Mouse (Mus musculus) liver, adult 2 months (tissue): ENCODE results near the gene Arhgef40. TPM values are rescaled to one million over a fixed set of nuclear protein-coding genes. Genes with fewer than 3 reads are reported as not detected.

Experiments
- DNase-seq: peaks from one replicate; pipeline ENCODE4 v3.0.0-alpha.2; 2011; ENCODE audit warnings: low read depth, low spot score; ENCODE audit errors: extremely low read depth
- H3K27ac ChIP-seq: fragments of 200-500 bp; replicated peaks from 2 replicates; pipeline ENCODE4 v1.5.1; 2012; ENCODE audit warnings: low read depth, mild to moderate bottlenecking, control low read depth, inconsistent platforms, low read length; ENCODE audit not compliant: insufficient read depth
- H3K27me3 ChIP-seq: fragments of 200-500 bp; 2 replicates; pipeline ENCODE4 v1.6.1; 2012; ENCODE audit warnings: mild to moderate bottlenecking, moderate library complexity, low read length, inconsistent platforms; ENCODE audit not compliant: control insufficient read depth, insufficient read depth
- H3K36me3 ChIP-seq: fragments of 200-500 bp; 2 replicates; pipeline ENCODE4 v1.6.1; 2012; ENCODE audit warnings: low read length, inconsistent platforms; ENCODE audit not compliant: control insufficient read depth, insufficient read depth
- H3K4me1 ChIP-seq: fragments of 200-500 bp; 2 replicates; pipeline ENCODE4 v1.6.1; 2011; ENCODE audit warnings: low read length; ENCODE audit not compliant: control insufficient read depth, insufficient read depth
- H3K4me3 ChIP-seq: fragments of 200-500 bp; 2 replicates; pipeline ENCODE4 v1.5.1; 2011; ENCODE audit warnings: low read depth, mild to moderate bottlenecking, control low read depth, low read length, moderate library complexity; ENCODE audit not compliant: insufficient read depth
- H3K79me2 ChIP-seq: fragments of 200-500 bp; 2 replicates; pipeline ENCODE4 v1.6.1; 2012; ENCODE audit warnings: inconsistent platforms, mild to moderate bottlenecking, low read length, moderate library complexity; ENCODE audit not compliant: control insufficient read depth, insufficient read depth
- H3K9ac ChIP-seq: fragments of 200-500 bp; 2 replicates; pipeline ENCODE4 v1.6.1; 2012; ENCODE audit warnings: low read depth, mild to moderate bottlenecking, control low read depth, inconsistent platforms, low read length
- CTCF ChIP-seq: fragments of 200-500 bp; IDR thresholded peaks from 2 replicates; pipeline ENCODE4 v1.5.1; 2011; ENCODE audit warnings: low read depth, low read length, control low read depth
- POLR2A ChIP-seq: fragments of 200-500 bp; IDR thresholded peaks from 2 replicates; pipeline ENCODE4 v1.6.1; 2011; ENCODE audit warnings: low read length, control low read depth; ENCODE audit not compliant: insufficient read depth; ENCODE audit errors: extremely low read depth
- WGBS: fragments of 180-500 bp; shearing (Covaris S2); methylation state at CpG from one replicate; pipeline ENCODE4 v1.1.7; 2018; 5-methylcytosine and 5-hydroxymethylcytosine counted together
- polyA plus RNA-seq: library from polyadenylated mRNA; depleted of rRNA; stranded (reverse); fragments of >200 nt; gene quantifications from 2 replicates; pipeline ENCODE4 v1.2.3, GENCODE M21; 2012
- total RNA-seq: library from RNA; depleted of rRNA; stranded (reverse); fragments of >200 nt; gene quantifications from 2 replicates; pipeline ENCODE4 v1.2.3, GENCODE M21; 2014

Arhgef40 gene
- total and polyA plus RNA-seq, 2 experiments: 6.1 to 16.1 TPM

DNA sequence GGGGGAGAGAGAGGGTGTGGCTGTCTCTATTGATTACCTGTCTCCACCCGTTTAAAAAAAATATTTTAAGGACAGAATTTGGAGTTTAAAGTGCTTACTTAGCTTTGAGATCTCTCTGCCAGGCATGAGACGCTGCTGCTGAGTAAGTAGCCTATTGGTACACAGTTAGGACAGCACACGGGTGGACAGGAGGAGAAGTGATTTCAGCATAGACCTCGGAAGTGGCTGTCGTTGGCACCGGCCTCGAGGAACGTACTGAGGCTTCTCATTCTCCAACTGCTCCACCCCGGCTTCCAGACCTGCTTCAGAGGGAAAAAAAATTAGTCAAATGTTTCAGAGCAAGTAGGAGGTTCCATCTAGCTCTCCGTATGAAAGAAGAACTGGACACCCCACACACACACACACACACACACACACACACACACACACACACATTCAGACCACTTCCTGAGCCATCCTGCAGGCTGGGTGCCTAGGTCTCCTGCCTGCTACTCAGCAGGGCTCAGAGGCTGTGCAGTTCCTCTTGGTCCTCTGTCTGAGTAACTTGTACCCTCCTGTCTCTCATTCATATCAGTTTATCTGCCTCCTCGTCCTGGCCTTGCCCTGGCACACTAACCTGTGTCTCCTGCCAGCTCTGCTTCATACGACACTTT, 10.8 kb downstream of the Arhgef40 start:
- H3K79me2 ChIP-seq: no peaks in the 10 kb centered on the region
- 59% methylated on average over 12 of the region's 12 CpGs for WGBS
- no peak overlapping the region for H3K4me3 ChIP-seq
- no peaks in the 10 kb centered on the region for H3K27me3 ChIP-seq
- no peak for DNase-seq
- no peak overlapping the region for H3K9ac ChIP-seq
- H3K36me3 ChIP-seq: no peaks in the 10 kb centered on the region
- TF ChIP-seq CTCF (no peak), POLR2A (no peak)
- H3K27ac ChIP-seq: no peak overlapping the region
- no peaks in the 10 kb centered on the region for H3K4me1 ChIP-seq

DNA sequence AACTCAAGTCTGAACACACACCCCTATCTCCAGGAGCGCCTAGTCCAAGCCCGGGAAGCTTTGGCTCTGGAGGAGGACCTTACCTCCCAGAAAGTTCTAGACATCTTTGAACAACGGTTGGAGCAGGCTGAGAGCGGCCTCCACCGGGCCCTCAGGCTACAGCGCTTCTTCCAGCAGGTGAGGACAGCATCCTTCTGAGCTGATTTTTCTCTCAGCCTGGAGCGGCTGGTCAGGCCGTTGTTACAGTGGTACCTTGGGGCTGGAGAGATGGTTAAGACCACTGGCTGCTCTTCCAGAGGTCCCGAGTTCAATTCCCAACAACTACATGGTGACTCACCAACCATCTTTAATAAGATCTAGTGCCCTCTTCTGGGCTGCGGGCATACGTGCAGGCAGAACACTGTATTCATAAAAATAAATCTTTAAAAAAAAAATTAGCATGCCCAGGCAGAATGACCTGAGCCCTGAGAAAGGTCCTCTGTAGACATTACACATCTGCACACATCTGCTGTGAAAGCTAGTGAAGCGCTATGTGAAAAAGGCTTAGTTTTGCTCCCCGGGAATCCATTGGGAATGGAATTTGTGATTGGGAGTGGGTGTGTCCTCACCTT, 11.8 kb downstream of the Arhgef40 start:
- no peak for DNase-seq
- Histone ChIP-seq H3K4me3 (no peak overlapping the region), H3K9ac (no peak overlapping the region), H3K27me3 (no peaks in the 10 kb centered on the region), H3K27ac (no peak overlapping the region), H3K4me1 (no peaks in the 10 kb centered on the region), H3K79me2 (no peaks in the 10 kb centered on the region), H3K36me3 (no peaks in the 10 kb centered on the region)
- WGBS: 89% methylated on average over 13 of the region's 13 CpGs
- peak; percentile 38 for TF ChIP-seq CTCF
- TF ChIP-seq POLR2A: no peak

DNA sequence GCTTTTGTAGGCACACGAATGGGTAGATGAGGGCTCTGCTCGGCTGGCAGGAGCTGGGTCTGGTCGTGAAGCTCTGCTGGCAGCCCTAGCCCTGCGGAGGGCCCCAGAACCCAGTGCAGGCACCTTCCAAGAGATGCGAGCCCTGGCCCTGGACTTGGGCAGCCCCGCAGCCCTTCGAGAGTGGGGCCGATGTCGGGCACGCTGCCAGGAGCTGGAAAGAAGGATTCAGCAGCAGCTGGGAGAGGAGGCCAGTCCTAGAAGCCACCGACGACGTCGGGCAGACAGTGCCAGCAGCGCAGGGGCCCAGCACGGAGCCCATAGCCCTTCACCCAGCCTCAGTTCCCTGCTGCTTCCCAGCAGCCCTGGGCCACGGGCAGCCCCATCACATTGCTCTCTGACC, 12.3 kb downstream of the Arhgef40 start:
- H3K9ac ChIP-seq: no peak overlapping the region
- WGBS: 80% methylated on average over 17 of the region's 17 CpGs
- no peak for DNase-seq
- TF ChIP-seq CTCF (no peak), POLR2A (no peak)
- H3K4me1 ChIP-seq: no peaks in the 10 kb centered on the region
- no peaks in the 10 kb centered on the region for H3K36me3 ChIP-seq
- H3K27ac ChIP-seq: no peak overlapping the region
- H3K4me3 ChIP-seq: no peak overlapping the region
- no peaks in the 10 kb centered on the region for H3K27me3 ChIP-seq
- no peaks in the 10 kb centered on the region for H3K79me2 ChIP-seq

DNA sequence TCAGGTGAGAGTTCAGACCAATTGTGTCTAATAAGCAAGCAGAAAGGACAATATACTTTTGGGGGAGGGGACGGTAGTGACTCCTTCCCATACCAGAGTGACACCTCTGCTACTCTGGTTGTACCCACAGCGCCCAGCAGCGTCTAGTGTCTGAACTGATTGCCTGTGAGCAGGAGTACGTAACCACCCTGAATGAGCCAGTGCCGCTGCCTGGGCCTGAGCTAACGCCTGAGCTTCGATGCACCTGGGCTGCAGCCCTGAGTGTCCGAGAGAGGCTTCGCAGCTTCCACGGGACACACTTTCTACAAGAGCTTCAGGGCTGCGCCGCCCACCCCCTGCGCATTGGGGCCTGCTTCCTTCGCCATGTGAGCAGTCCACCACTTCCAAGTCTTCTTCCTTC, 13.0 kb downstream of the Arhgef40 start:
- WGBS: 95% methylated on average over 14 of the region's 14 CpGs
- no peaks in the 10 kb centered on the region for H3K79me2 ChIP-seq
- H3K4me1 ChIP-seq: no peaks in the 10 kb centered on the region
- DNase-seq: no peak
- no peak for TF ChIP-seq POLR2A
- TF ChIP-seq CTCF: no peak
- H3K4me3 ChIP-seq: no peak overlapping the region
- no peak overlapping the region for H3K27ac ChIP-seq
- no peak overlapping the region for H3K9ac ChIP-seq
- H3K27me3 ChIP-seq: no peaks in the 10 kb centered on the region
- H3K36me3 ChIP-seq: no peaks in the 10 kb centered on the region

DNA sequence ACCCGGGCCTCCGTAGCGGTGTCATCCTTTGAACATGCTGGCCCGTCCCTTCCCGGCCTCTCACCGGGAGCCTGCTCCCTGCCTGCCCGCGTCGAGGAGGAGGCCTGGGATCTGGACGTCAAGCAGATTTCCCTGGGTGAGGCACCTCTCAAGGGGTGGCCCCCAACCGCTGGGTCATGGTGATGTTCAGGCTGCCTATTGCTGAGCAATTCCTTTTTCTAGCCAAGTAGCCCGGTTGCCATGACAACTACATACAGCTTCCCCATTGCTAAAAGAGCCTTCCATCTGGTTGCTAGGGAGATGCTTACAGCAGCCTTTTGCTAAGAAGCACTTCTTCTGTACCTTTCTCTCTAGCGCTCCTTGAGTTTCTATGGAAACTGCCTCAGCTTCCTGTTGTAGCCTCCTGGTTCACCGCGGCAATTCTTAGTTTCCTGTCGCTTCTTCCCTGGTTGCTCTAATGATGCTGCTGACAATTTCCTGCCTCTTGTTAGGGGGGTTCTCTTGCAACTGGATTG, 19.5 kb downstream of the Arhgef40 start:
- no peak for TF ChIP-seq CTCF
- no peak for TF ChIP-seq POLR2A
- H3K4me3 ChIP-seq: no peak overlapping the region

DNA sequence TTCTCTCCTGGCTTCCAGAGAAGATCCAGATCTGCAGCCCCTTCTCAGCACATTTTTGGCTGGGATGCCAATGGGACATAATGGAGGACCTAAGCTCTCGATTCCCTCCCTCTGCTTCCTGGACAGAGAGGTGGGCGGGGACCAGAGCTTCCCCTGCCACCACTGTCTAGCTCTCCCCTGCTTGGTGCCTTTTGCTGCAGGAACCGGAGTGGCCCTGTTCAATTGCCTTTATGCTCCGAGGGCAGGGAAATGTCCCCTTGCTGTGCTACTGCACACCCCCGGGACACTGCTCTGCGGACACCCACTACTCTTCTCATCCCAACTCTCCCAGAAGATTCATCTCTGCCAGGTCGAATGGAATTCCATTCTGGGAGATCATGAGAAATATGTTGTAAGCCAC, 20.6 kb downstream of the Arhgef40 start:
- peaks cover 16% of the 10 kb centered on the region for H3K36me3 ChIP-seq
- DNase-seq: no peak
- no peaks in the 10 kb centered on the region for H3K79me2 ChIP-seq
- 82% methylated on average over 7 of the region's 7 CpGs for WGBS
- no peak overlapping the region for H3K27ac ChIP-seq
- no peaks in the 10 kb centered on the region for H3K4me1 ChIP-seq
- no peak overlapping the region for H3K4me3 ChIP-seq
- no peak overlapping the region for H3K9ac ChIP-seq
- no peaks in the 10 kb centered on the region for H3K27me3 ChIP-seq
- TF ChIP-seq CTCF: no peak
- TF ChIP-seq POLR2A: no peak

More for the DNA sequence above, 19.5 kb downstream of the Arhgef40 start:
- H3K36me3 ChIP-seq: peaks cover 16% of the 10 kb centered on the region
- 69% methylated on average over 16 of the region's 16 CpGs for WGBS
- no peaks in the 10 kb centered on the region for H3K27me3 ChIP-seq
- H3K79me2 ChIP-seq: no peaks in the 10 kb centered on the region
- DNase-seq: no peak
- no peak overlapping the region for H3K9ac ChIP-seq
- no peak overlapping the region for H3K27ac ChIP-seq
- H3K4me1 ChIP-seq: no peaks in the 10 kb centered on the region
